Mouse (Mus musculus): ENCODE measurements around the gene Pcdh8. TPM values are rescaled to one million over a fixed set of nuclear protein-coding genes. Genes with fewer than 3 reads are reported as not detected.
A peak's percentile ranks its signal among the peaks of the same experiment; 100 is the strongest.

Pcdh8 gene
- total RNA-seq, 1 experiment from 2014 or later = 0.11 TPM

DNA sequence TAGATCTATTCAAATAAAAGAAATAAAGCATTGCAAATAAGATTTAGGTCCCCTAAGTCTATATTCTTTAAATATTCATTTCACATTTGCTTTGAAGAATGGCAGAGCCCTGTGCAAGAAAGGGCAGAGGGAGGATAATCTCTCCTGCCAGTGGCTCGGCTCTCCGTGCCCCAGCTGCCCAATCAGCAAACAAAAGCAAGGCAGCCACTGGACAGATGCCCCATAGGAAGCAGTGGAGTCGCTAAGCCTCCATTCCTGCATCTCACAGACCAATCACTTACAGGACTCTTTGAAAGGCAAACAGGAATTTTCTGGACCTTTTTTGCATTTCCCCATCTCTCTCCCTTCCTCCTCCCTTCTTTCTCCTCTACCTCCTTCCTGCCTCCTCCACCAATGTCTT, 17.0 kb downstream of the Pcdh8 start:
- DNase-seq = no peak

DNA sequence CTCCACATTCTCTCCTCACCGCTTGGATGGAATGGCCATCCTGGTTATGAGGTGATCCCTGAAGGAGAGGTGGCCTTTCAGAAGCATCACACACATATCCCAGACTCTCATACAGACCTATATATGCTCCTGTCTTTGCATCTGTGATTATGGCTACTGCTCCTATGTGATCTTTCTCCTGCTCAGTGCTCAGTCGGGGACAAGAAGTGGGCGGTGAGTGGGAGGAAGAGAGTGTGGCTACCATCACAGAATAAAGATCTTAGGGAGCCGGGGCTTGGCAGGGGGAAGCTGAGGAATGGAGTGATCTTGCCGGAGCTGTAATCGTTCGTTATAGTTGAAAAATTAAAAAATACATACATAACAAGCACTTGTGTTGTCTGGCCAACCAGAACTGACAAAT, 17.4 kb downstream of the Pcdh8 start:
- DNase-seq = no peak

DNA sequence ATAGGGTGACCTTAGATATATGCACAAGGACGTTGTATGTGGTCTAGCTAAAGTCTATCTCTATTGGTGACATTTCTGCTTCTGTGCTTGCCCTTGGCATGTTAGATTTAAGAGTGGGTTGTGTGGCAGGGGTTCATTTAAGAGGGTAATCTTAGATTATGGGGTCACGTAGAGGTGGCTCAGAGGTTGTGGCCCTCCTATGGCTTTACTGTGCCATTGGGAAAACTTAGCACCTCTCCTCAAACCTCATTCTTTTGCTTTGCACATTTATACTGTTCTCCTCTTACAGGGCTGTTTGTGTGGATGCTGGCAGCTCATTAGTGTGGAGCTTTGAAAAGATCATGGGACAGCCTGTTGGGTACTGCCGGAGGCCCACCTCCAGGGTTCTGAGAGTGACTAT, 30.6 kb downstream of the Pcdh8 start:
- DNase-seq = no peak

DNA sequence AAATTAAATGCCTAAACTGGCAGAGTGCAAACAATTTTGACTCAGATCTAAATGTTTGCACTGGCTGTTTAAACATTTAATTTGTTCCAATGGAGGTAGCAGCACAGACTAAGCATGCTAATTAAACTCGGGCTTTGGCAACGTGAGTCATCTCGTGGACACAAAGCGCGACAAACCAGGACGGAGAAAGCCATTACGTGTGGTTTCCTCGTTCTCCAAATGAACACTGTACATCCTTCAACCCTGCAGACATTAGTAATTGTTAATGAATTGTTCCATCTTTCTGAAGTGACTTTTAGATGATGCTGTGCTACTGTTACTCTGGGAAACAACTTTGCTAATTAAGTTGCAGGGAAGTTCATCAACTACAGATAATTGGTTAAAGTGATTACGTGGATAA, 32.7 kb downstream of the Pcdh8 start:
- no peak for DNase-seq

DNA sequence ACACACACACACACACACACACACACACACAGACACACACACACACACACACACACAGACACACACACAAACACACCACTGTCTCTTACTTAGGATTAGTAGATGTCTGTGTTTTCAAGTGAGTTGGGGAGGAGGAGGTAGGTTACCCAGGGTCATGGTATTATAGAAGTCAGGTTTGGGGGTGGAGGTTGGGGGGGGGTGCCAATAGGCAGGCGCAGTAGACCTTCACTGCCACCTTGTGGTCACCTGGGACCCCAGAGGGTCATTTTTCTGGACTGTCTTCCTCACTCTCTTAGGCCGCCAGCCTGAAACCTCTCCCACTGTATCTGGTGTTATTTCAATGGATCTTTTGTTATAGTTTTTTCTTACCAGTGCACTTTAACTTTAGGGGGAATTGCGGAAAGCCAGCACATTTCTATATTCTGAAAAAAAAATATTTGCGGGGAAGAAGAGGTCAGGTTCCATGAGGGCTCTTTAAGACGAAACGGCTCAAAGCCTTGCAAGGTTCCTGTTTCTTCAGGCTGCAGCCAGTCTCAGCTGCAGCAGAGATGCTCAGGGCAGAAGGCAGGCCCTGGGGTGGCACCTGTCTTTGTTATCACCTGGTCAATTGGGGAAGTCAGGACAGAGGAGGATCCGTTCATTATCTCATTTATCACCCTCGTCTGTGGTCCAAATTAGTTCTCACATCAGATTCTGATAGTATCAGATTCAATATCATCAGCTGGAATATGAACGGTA, 33.3 kb downstream of the Pcdh8 start:
- DNase-seq = peak; percentile 35

DNA sequence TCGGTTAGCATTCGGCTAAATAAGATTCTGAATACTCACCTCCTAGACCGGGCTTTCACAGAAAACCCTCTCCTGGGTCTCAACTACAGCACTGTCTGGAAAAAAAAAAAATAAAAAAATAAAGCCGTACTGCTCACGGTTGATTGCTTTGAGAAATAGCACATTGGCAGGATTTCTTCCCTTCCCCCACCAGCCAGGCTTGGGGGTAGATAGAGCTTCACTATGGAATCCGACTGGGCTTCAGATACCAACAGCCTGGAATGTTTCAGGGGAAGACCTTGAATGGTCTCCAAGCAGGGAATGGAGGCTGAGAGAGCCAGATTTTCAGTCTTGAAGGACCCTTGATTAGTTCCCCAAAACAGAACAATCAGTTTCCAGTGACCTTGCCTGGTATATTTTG, 34.3 kb downstream of the Pcdh8 start:
- no peak for DNase-seq

DNA sequence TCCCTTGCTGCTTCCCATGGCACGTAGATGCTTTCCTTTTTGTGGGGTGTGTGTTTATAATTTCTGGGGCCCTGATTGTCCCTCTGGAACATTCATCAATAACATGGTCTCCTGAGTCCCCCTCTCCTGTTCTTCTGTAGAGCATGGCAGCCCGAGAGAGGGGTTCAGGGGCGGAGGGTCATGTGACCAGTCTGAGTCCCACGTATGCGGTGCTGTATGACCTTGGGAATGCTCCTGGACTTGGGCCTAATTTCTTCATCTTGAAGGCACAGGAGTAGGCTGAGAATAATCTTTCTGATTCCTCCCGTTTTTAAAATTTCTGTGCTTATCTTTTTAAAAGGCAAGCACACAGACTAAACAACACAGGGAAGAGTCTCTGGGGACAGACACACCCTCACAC, 37.6 kb downstream of the Pcdh8 start:
- DNase-seq = no peak

DNA sequence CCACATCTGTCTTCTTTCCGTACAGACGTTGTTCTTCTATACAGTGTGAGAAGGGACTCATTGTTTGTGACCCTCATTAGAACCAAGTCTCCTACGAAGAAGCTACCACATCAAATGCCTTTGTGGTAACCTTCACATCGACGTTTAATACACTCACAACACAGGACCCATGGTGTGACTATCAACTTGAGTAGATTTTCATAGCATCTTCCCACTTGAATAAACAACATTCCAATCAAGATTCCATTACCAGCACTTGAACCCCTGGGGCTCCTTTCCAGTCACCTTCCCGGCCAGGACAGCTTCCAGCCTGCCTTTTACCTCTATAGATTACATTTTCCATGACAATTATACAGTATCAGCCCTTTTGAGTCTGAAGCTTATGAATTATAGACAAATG, 42.3 kb downstream of the Pcdh8 start:
- DNase-seq = no peak

DNA sequence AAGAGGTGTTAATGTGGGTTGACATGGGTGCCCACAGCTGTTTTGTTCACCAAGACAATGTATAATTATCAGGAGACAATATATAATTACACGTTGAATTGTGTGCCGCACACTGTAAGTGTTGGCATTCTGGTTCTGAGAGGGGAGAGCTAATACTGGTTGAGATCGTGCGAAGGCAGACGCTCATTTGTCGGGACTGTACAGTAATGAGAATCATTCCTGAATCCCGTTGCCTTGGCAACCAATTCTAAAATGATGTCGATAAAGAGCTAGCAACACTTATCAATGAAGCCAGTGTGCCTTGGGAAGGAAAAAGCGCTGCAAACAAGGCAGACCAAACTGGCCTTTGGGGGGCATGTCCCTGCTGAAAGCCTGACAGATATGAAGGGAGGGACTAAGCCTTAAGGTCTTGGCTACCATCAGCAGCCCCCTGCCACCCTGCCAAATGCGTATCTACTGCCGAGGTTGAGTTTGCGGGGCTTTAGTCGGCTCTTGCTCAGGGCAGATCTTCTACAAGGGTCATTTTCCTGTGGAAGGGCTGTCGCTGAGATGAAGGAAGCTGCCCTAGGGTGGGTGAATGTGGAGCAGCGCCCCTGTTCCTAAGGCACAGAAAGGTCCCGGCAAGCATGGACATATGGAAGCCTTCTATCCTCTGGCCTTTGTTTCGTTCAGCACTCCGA, 47.0 kb downstream of the Pcdh8 start:
- no peak for DNase-seq

DNA sequence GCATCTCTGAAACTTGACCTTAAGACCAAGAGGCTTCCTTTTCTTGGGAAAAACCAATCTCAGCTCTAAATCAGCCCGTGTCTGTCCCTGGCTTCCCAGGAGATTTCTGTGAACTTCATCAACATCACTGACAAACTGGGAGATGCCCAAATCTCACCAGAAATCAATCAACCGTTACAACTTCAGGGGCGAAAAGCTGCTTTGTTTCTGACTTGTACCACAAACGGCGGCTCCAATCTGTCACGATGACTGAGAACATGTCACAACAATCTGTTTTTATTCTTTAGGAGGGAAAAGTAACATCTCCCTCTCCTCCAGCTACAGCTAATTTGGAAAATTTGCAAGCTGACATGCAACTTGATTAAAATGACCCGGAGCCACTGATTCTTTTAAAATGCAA, 48.9 kb downstream of the Pcdh8 start:
- no peak for DNase-seq

Small RNAs within 50 kb of the gene (microRNA-seq; reads per million reads assigned to microRNA genes)
- gene Mir759 = 0 reads per million in 2 experiments

Other genes starting within 250 kb of the Pcdh8 start
- 142 and 161 TPM in 2 replicates for gene Sugt1, start 183.6 kb downstream of the Pcdh8 start, total RNA-seq (2021)
- gene Cnmd, start 109.1 kb downstream of the Pcdh8 start, total RNA-seq (2021) = 1.6 and 2.9 TPM in 2 replicates
- gene Olfm4, start 212.8 kb upstream of the Pcdh8 start, total RNA-seq (2021) = 0.33 and 0.34 TPM in 2 replicates

All from adrenal gland, postnatal 14 days (tissue).